Mouse (Mus musculus) T-cell, adult 2 months (primary cell): ENCODE results near the gene Rbm20.

ENCODE experiments used
- DNase-seq: peaks from one replicate; pipeline ENCODE4 v3.0.0; 2022; ENCODE audit warnings: low spot score

Rbm20 gene

DNA sequence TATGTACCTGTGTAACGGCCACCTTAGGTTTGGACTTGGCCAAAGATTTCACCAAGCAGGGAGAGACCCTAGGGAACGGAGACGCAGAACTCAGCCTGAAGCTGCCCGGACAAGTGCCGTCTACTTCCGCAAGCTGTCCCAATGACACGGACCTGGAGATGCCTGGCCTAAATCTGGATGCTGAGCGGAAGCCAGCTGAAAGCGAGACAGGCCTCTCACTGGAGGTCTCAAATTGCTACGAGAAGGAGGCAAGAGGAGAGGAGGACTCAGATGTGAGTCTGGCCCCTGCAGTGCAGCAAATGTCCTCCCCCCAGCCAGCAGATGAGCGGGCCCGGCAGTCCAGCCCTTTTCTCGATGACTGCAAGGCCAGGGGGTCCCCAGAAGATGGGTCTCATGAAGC, 174.2 kb downstream of the Rbm20 start:
- DNase-seq: no peak

DNA sequence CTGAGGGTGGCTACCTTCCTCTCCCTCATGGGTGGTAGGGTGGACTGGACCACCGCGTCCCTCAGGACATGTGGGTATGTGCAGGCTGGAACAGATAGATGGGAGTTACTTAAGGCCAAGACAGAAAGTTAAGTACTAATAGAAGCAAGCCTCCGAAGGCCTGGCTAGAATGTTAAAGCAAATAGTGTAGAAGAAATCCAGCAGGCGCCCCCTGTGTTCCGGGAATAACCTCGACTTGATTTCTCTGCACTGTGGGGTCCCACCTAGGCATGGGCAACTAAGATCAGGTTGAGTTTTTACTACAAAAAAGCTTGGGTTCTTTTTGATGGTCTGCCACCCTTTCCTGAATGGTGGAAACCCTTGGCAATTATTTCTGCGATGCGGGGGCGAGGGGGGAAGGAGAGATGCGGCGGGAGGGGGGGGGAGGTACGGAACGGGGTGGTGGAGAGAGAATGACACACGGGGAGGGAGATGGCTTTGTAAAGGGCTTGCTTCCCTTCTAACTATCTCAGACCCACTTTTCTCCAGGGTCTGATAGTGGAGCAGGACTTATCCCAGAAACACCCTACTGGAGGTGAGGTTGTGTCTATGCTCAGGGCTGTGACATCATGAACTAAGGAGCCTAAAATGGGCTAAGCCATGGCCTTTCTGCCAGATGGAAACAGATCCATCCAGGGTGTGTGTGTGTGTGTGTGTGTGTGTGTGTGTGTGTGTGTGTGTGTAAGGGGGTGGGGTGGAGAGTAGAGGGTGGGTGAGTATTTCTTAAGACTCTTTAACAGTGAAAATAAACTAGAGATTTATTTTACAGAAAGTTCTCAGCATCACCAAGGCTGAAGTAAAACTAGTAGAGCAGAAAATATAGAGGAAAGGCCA, 175.0 kb downstream of the Rbm20 start:
- DNase-seq: no peak

DNA sequence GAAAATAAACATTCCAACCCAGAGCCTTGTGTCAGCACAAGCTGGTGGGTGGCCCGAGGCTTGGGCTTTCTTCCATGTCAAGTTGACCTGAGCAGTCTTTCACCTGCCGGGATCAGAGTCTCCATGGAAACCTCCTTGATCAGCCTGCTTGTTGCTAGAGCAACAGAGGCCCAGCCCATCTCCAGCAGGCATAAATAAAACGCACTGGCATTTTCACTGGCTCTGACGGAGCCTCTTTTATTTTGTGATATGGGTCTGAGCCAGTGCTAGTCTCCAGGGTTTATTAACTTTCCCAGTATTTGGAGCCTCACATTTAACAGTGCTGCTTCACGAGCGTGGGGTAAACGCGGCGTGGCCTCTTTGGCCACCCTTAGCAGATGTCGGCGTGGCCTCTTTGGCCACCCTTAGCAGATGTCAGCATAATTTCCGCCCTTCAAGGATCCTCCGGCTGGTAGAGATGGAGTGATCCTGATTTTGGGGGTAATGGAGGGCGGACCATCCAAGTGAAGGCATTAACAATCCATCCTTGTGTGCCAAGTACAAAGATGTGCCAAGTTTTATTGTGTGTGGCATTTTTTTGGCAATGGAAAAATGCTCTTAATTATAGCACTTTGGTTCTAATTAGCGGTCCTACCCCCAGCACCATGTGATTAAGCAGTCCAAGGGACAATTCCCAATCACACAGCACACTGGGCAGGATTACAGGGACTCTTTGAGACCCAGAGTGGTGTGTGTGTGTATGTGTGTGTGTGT, 175.8 kb downstream of the Rbm20 start:
- DNase-seq: no peak

DNA sequence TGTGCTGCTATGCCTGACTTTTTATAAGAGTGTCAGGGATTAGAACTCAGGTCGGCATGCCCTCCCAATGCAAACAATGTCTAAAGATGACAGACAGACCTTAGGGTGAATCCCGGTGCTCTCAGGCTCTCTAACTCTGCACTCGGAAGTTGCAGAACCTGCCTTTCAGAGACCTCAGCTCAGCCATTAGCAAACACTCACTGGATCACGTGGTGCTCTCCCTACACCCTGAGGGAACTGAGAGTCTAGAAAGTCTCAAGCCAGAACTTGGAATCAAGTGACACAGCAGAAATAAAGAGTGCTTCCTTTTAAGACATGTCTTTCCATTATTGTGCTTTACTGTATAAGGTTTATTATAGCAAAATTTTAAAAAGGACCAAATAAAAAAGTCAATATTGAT, 177.9 kb downstream of the Rbm20 start:
- DNase-seq: no peak

DNA sequence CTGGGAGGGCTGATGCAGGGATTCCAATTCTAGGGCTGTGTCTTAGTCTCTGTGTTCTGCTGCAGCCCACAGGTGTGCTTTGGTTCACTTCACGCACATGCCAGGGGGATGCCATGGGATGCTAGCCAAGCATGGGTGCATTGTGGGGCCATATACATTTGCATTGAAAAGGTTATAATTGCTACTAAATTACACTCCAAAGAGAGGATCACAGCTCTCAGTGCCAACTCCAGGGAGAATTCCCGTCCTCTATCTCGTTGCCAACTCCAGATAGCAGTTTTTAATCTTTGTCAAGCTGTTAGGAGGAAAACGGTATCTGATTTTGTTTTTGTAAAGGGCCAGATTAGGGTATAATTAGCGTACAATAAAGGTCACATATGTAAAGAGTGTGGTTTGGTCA, 178.7 kb downstream of the Rbm20 start:
- no peak for DNase-seq

DNA sequence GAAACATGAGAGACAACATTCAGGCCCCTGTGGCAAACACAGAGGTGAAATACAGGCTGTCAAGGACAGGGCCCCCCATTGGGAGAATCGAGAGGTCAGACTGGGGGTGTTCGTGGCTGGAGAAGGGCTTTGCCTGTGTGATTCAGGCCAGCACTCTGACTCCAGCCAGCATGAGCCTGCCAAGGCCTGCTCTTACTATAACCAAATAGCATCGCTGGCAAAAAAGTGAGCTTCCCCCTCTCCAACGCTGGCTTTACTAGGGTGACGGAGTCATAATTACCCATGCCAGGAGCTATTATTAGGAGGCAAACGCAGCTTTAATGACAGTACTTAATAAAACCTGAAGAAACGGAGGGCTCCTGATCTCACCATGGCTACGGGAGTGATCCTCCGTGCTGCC, 179.7 kb downstream of the Rbm20 start:
- no peak for DNase-seq

DNA sequence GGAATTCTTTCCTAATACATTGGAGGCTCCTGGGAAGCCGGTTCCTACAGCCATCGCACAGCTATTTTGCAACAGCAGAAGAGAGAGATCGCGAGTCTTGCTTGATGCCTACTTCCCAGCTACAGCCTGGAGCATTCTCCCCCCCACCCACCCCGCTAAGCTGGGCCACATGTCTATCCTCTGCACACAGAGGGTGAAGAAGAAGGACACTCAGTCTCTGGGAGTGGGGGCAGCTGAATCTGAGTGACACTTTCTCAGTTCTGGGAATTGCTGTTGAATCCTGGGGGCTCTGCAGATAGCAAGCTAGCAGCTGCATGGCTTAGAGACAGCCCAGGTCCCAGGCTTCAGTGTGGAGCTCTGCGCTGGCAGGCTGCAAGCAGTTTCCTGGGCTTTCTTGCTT, 180.9 kb downstream of the Rbm20 start:
- DNase-seq: no peak

DNA sequence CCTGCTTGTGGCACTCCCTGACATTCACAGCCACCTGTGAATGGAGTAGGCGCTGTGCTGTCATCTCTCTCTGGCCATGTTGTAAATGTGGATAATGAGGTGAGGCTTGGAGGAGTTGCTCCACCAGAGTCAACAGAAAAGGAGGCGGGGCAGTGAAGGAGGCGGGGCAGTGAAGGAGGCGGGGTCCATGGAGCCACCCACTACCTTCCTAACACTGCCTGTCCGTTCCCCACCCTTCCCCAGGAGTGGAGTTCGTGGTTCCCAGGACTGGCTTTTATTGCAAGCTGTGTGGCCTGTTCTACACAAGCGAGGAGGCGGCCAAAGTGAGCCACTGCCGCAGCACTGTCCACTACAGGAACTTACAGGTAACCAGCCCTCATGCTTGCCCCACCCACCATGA, 182.0 kb downstream of the Rbm20 start:
- no peak for DNase-seq

DNA sequence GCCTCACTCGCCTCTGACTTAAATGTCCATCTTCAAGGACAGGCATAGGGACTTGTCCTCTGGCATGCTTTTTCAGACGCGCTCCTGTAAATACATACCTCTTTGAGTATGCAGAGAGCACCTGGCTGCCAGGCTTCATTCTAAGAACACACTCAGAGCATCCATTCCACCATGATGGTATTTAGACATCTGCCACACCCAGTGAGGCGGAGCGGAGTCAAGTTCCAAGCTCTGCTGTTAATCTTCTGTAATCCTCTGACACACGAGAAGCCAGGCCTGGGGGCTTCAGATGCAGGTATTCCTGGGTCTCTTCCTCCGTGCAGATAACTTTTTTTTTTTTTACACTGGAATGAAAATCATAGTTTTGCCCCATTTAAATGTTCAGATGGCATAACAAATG, 182.5 kb downstream of the Rbm20 start:
- DNase-seq: no peak

DNA sequence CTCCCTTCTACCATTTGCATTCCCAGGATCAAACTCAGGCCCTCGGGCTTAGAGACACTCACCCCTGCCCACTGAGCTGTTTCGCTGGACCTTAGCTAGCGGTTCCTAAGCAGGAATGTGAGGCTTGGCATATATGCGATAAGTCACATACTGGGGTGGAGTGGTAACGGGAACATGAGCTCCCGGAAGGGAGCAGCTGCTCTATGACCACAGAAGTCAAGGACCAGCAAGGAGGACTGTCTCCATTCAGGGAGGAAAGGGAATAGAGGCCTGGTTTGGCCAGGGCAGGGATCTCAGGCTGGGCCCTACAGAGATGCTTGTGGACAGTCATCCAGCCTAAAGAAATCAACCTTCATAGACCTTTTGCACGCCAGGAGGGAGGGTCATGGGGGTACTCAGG, 184.2 kb downstream of the Rbm20 start:
- DNase-seq: no peak

DNA sequence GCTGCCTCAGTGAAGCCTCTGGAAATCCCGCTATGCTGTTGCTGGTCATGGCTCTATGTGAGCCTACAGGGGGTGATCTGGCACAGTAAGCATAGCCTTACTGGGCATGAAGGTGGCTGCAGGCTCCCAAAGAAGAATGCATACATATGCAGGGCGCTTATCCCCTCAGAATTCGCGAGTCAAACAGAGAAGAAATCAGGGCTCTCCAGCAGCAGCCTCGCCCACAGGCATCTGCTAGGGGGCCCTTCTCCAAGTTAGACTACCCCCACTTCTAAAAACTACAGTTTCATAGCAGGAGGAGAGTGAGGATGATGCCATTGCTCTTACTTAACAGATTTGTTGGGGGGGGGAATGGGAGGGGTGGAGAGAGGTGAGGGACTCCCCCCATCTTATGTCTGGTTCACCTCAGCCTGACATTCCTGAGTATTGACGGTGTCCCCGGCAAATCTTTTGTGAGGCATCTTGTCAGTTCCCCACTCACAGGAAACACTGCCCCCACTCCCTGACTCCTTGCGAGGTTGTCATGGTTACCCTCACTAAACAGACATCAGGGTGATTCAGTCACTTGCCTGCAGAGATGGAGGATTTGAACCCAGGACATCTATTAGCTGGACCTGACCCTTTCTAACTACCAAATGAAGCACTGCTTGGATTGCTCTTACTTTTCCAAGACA, 185.6 kb downstream of the Rbm20 start:
- DNase-seq: no peak

DNA sequence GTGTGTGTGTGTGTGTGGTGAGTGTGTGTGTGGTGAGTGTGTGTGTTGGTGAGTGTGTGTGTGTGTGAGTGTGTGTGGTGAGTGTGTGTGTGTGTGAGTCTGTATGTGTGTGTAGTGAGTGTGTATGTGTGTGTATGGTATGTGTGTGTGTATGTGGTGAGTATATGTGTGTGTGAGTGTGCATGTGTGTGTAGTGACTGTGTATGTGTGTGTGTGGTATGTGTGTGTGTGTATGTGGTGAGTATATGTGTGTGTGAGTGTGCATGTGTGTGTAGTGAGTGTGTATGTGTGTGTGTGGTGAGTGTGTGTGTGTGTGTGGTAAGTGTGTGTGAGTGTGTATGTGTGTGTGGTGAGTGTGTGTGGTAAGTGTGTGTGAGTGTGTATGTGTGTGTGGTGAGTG, 190.1 kb downstream of the Rbm20 start:
- no peak for DNase-seq

DNA sequence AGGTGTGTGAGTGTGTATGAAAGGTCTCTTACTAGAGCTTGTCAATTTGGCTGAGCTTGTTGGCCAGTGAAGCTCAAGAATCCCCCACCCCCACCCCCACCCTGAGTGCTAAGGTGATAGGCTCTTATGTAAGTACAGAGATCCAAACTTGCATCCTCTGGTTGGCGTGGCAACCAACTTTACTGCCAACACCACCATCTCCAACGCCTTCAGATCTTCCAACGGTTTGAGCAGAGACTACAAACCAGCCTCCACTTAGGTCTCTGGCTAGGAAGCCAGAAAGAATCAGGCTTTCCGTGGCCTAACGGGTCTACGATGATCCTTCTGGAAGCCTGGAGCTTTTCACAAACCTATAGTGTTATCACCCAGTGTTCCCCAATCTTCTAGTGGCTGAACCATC, 191.0 kb downstream of the Rbm20 start:
- DNase-seq: no peak

DNA sequence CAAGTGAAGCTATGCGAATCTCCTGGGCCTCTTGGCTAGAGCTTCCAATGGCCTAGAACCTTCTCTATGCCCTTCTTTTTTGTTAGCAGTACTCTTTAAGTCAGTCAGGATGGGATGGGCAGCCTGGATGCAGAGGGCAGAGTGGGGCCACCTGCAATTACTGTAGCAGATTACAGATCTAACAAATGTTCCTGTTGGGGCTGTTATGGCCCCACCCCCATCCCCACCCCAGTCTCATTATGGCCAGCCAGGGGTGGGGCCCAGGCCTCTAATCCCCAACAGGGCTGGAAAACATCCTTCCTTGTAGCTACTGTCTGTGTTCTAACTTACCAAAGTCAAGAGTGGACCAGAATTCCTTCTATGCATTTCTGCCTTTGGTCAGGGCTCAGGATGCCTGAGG, 191.7 kb downstream of the Rbm20 start:
- no peak for DNase-seq

DNA sequence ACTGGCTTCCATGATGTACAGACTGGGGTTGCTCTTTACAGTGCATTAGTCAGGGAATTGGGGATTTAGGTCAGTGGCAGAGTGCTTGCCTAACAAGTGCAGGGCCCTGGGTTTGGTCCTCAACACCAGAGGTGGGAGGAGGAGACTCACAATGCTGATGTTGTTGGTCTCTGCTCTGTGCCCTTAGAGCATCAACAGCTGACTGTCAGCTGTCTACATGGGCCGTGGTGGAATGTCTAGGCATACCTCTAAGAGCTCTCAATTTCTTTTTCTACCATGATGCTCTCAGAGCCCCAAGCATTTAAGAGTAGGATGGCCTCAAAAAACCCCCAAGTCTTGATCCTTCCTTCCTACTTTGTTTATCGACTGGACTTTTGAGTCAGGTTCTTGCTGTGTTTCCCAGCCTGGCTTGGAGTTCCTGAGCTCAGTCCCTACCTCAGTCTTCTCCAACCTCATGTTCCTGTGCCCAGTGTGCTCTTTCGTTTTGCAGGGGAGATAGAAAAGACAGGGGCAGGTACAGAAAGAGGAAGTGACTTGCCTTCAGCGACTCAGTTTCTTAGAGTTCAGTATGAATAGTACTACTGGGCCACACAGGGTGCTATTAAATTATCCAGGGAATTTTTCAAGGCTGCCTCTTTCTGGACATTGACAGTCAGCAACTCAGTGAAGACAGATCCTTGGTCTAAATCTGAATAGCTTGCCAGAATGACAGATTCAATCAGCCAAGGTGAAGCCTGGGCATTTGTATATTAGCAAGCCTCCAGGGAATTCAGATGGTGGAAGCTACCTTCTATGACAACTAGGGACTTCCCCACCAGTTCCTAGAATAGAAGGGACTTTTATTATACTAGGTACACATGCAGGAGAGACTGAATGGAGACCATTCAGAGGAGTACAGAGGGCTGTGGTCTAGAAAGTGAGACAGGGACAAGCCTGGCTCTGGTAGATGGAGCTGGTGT, 192.6 kb downstream of the Rbm20 start:
- no peak for DNase-seq

DNA sequence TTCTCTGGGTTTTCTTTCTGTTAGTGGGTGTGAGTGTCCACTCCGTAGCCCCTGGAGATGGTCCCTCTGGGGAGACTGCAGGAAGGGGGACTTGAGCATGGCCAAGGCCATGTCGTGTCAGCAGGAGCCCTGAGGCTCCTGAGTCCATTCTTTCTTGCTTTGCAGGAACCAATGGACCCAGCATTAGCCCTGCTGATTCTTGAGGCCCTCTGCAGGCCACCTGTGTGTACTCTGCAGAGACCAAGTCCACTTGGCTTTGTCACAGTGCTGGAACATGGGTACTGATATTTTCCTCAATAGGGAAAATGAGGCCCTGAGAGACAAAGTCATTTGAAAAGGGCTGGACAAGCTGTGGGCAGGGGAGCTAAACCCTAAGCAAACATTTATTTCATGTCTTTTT, 193.5 kb downstream of the Rbm20 start:
- no peak for DNase-seq

DNA sequence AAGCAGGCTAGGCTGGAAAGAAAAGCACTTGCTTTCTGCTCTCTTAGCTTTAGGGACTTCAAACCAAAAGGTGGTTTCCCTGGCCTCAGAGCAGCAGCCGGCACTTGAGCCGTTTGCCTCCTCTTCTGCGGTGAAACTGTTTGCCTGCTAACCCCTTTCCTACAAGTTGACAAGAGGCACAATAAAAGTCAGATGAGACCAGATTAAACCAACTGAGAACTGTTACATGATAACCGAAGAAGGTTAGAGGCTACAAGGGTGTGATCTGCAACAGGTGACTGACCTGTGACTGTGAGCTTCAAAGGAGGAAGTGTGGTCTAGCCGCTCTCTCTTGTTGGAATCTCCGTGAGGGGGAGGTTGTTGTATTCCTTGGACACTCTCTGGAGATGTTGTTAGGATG, 194.4 kb downstream of the Rbm20 start:
- DNase-seq: no peak

DNA sequence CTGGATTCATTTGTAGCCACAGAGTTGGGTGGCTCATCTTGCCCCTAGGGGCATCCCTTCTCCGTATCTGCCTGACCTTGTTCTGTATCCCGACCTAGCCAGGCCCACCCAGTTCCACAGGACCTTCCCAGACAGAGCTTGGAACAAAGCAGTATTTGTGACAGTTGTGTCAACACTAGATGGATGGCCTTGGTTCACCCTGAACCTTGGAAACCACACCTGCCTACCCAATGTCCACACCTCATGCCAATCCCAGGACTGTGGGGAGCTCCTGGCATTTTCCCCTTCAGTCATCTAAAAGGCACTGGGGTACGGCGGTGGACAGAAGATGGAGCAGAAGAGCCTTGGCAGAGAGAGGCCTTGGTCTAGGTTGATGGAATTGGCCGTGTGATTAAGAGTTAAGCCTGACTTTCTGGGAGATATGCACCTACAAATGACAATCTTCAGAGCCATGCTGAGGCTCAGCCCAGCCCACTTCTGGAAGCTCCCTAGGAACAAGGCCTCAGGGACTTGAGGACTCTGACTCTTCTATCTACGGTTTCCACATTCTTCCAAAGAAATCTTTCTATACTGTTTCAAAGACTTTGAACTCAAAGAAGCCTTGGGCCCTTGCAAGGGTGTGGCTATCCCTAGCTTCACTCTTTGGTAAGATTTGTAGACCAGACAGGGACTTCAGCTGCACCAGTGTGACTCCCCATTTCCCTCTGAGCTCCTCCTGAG, 196.0 kb downstream of the Rbm20 start:
- DNase-seq: no peak

DNA sequence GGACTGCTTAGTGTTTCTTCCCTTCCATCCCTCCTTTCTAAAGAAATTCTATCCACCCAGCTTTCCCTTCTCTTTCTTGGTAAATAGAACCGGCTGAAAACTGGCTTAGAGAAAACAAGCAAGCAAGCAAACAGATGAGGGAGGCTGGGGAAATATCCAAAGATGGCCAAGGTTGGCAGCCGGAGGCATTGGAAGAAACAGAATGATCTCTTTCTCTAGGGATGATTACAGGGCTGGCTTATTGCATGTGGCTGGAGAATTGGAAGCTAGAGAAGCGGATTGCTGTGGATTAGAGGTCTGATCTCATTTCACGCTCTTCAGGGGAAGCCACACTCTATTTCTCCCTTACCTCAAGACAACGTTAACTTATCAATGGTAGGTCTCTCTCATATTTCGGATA, 198.1 kb downstream of the Rbm20 start:
- no peak for DNase-seq

DNA sequence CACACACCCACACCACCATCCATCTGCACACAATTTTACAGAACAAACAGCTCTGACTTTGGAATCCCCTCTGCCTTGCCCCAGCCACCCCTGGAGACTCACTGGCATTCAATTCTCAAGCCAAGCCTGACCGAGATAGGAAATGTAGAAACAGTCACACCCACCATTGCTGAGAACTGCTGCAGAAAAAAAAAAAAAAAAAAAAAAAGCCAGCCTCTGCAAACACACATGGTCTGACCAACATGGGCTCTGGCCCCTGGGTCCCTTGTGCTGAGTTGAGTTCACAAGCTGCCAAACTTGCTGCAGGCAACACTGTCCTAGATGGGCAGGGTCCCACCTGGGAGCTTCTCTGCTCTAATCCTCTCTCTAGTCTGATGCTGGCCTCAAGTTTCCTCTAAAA, 200.7 kb downstream of the Rbm20 start:
- no peak for DNase-seq

DNA sequence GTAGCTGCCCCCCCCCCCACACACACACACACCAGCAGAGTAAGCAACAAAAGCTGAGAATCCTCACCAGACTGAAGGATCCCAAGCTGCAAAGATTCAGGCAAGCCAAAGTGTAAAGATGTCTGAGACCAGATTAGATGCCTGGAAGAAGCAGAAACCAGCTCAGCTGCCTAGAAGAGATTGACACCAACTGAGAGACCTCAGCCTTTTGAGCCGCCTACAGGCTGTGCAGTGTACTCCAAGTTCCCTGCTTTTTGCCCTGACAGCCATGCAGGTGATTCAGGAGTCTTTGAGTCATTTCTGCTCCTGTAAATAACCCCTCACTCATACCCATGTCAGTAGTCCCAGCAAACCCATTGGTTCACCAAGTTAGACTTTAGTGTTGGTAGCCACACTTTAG, 203.4 kb downstream of the Rbm20 start:
- no peak for DNase-seq
